Mouse (Mus musculus) kidney, adult 2 months (tissue): ENCODE data around the gene Nkx2-2.

Source experiments
- CTCF ChIP-seq: fragments of 200-500 bp; conservative IDR thresholded peaks from 2 replicates; pipeline ENCODE4 v1.5.1; 2011; ENCODE audit warnings: low read depth, mild to moderate bottlenecking, control low read depth, low read length, moderate library complexity, mixed read lengths; ENCODE audit not compliant: insufficient read depth, insufficient read length
- POLR2A ChIP-seq: fragments of 200-500 bp; IDR thresholded peaks from one replicate; pipeline ENCODE4 v1.6.1; 2011; ENCODE audit warnings: low read depth, low read length, control low read depth

DNA sequence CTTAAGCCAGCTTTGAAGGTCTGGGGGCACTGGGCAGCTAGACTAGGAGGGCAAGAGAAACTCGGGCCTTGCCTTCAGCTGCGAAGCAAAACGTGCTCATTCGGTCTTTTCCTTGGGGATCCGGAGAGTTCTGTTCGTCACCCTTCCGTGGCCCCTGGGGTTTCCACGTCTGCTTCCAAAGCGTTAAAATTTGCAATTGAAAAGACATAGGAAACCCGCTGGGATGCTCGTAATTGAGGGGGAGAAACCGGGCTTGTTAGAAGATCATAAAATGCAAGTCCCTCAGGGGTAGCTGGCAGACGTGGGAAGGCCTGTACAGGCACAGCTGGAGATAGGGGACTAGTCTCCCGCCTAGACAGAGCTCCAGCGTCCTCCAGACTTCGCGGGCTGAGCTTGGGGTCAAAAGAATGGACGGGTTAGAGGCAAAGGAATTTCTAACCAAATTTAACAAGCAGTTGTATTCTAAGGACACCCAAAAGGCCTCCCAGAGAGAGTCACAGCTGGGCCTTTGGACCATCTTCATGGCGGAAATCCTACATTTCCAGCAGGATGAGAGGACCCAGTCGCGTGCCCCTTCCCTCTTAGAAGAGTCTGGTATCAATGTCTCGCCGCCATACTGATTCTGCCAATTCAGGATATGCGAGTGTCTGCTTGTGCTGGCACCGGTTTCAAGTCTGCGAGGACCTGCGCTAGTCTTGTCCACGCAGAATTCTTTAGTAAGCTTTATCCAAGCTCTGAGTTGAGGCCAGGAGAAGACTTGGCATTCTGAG lies 4.3 kb downstream of the Nkx2-2 start:
- TF ChIP-seq POLR2A (no peak), CTCF (no peak)
